In genomic region chr17:50100070-50100469, GRCm38 (mm10) we compare ENCODE assay signal across 25 mouse cellular contexts.
DNase-seq lines count a peak whose midpoint lies in the region; ATAC-seq lines count a peak whose summit lies in the region.
"Had no signal": no experiment of that assay in that cellular context is flagged by ENCODE, and none has a peak within 500 bp of the region (broad histone marks: within the 10 kb centered on the region; RNA-seq: fewer than 3 reads in every experiment).

No protein-coding gene starts in this region.

- H3K9me3 ChIP-seq in heart, embryonic 14.5 days (ENCODE audit: control insufficient read depth, low read length), result no peaks in the 10 kb centered on the region
- peaks cover under 1% of the 10 kb centered on the region; the same call in 1 of the 2 replicates for H3K9me3 ChIP-seq in heart, embryonic 12.5 days (replicated peaks)
- no peaks in the 10 kb centered on the region; the same call in 1 of the 2 replicates for H3K9me3 ChIP-seq in midbrain, embryonic 14.5 days (ENCODE audit: control insufficient read depth, low read length)
- H3K9me3 ChIP-seq in midbrain, embryonic 13.5 days, result peaks cover 3% of the 10 kb centered on the region; the same call in 1 of the 2 replicates
- H3K9me3 ChIP-seq in hindbrain, embryonic 16.5 days (ENCODE audit: control insufficient read depth, low read length), result no peaks in the 10 kb centered on the region
- peaks cover 3% of the 10 kb centered on the region; the same call in 1 of the 2 replicates for H3K9me3 ChIP-seq in midbrain, embryonic 16.5 days (replicated peaks; ENCODE audit: control insufficient read depth, low read length, poor library complexity, severe bottlenecking)
- H3K9me3 ChIP-seq: heart, embryonic 15.5 days had no signal

- no peaks in the 10 kb centered on the region for H3K36me3 ChIP-seq in heart, embryonic 14.5 days (ENCODE audit: control insufficient read depth, insufficient read depth, low read length)
- 0 out of 2 replicates have a peak, but pooled peaks cover 1% of the 10 kb centered on the region for H3K36me3 ChIP-seq in heart, embryonic 12.5 days
- H3K36me3 ChIP-seq in midbrain, embryonic 14.5 days (ENCODE audit: control insufficient read depth, insufficient read depth, low read length), result no peaks in the 10 kb centered on the region
- H3K36me3 ChIP-seq in midbrain, embryonic 13.5 days, result no peaks in the 10 kb centered on the region
- H3K36me3 ChIP-seq in hindbrain, embryonic 16.5 days (ENCODE audit: control insufficient read depth, insufficient read depth, low read length), result no peaks in the 10 kb centered on the region
- H3K36me3 ChIP-seq in midbrain, embryonic 16.5 days (ENCODE audit: control insufficient read depth, insufficient read depth, low read length), result no peaks in the 10 kb centered on the region
- H3K36me3 ChIP-seq: limb, embryonic 12.5 days had no signal

- peak overlapping the region; percentile 25; the same call in 1 of the 2 replicates for H3K9ac ChIP-seq in heart, embryonic 14.5 days (ENCODE audit: low read length)
- H3K9ac ChIP-seq in heart, embryonic 12.5 days, result no peak overlapping the region
- H3K9ac ChIP-seq in midbrain, embryonic 14.5 days (replicated peaks; ENCODE audit: low read length), result no peak overlapping the region
- no peak overlapping the region for H3K9ac ChIP-seq in midbrain, embryonic 13.5 days (replicated peaks)
- no peak overlapping the region for H3K9ac ChIP-seq in hindbrain, embryonic 16.5 days (ENCODE audit: low read depth, low read length)
- no peak overlapping the region for H3K9ac ChIP-seq in midbrain, embryonic 16.5 days (ENCODE audit: low read depth, low read length)
- H3K9ac ChIP-seq: heart, embryonic 15.5 days; limb, embryonic 12.5 days; liver, postnatal 0 days had no signal

- H3K4me3 ChIP-seq in heart, embryonic 14.5 days (ENCODE audit: control insufficient read depth in 1 of 2, insufficient read depth in 1 of 2, low read depth in 1 of 2, low read length in 2 of 2), result no peak overlapping the region
- no peak overlapping the region for H3K4me3 ChIP-seq in heart, embryonic 12.5 days
- H3K4me3 ChIP-seq in midbrain, embryonic 14.5 days (replicated peaks; ENCODE audit: low read depth, low read length), result no peak overlapping the region
- no peak overlapping the region for H3K4me3 ChIP-seq in midbrain, embryonic 13.5 days (replicated peaks)
- H3K4me3 ChIP-seq in hindbrain, embryonic 16.5 days (ENCODE audit: low read length), result no peak overlapping the region
- H3K4me3 ChIP-seq in midbrain, embryonic 16.5 days (ENCODE audit: low read depth, low read length), result no peak overlapping the region
- H3K4me3 ChIP-seq: heart, adult 2 months; heart, embryonic 15.5 days; limb, embryonic 12.5 days; myocyte had no signal

- 48% methylated on average over 12 of the region's 12 CpGs for WGBS in heart, embryonic 14.5 days
- WGBS in heart, embryonic 12.5 days, result 51% methylated on average over 12 of the region's 12 CpGs
- 59% methylated on average over 12 of the region's 12 CpGs for WGBS in midbrain, embryonic 14.5 days
- WGBS in midbrain, embryonic 13.5 days, result 70% methylated on average over 12 of the region's 12 CpGs
- WGBS in hindbrain, embryonic 16.5 days, result 60% methylated on average over 12 of the region's 12 CpGs
- 57% methylated on average over 12 of the region's 12 CpGs for WGBS in midbrain, embryonic 16.5 days

- H3K4me2 ChIP-seq in heart, embryonic 14.5 days (ENCODE audit: low read length), result peak overlapping the region; percentile 27; the same call in 1 of the 2 replicates
- no peak overlapping the region for H3K4me2 ChIP-seq in heart, embryonic 12.5 days
- peak overlapping the region; percentile 21; the same call in 1 of the 2 replicates for H3K4me2 ChIP-seq in midbrain, embryonic 14.5 days (ENCODE audit: low read length)
- no peak overlapping the region for H3K4me2 ChIP-seq in midbrain, embryonic 13.5 days (replicated peaks)
- peak overlapping the region; percentile 11; the same call in 1 of the 2 replicates for H3K4me2 ChIP-seq in hindbrain, embryonic 16.5 days (ENCODE audit: low read length)
- H3K4me2 ChIP-seq in midbrain, embryonic 16.5 days (ENCODE audit: low read length), result peak overlapping the region; percentile 16; the same call in 1 of the 2 replicates
- H3K4me2 ChIP-seq: heart, embryonic 15.5 days; limb, embryonic 12.5 days; liver, embryonic 11.5 days had no signal

- no peaks in the 10 kb centered on the region for H3K27me3 ChIP-seq in heart, embryonic 14.5 days (ENCODE audit: control insufficient read depth, insufficient read depth, low read length)
- no peaks in the 10 kb centered on the region for H3K27me3 ChIP-seq in heart, embryonic 12.5 days (replicated peaks)
- H3K27me3 ChIP-seq in midbrain, embryonic 14.5 days (ENCODE audit: control insufficient read depth, insufficient read depth, low read length), result no peaks in the 10 kb centered on the region
- no peaks in the 10 kb centered on the region for H3K27me3 ChIP-seq in midbrain, embryonic 13.5 days
- H3K27me3 ChIP-seq in hindbrain, embryonic 16.5 days (replicated peaks; ENCODE audit: control insufficient read depth, insufficient read depth, low read length), result no peaks in the 10 kb centered on the region
- H3K27me3 ChIP-seq in midbrain, embryonic 16.5 days (ENCODE audit: control insufficient read depth, insufficient read depth, low read depth, low read length), result no peaks in the 10 kb centered on the region
- H3K27me3 ChIP-seq: heart, embryonic 15.5 days; limb, embryonic 12.5 days had no signal

- H3K4me1 ChIP-seq in heart, embryonic 14.5 days (ENCODE audit: control insufficient read depth in 2 of 2, insufficient read depth in 2 of 2, low read length in 2 of 2), result peaks cover 0 to 5% of the 10 kb centered on the region in 2 experiments; a peak in 1 of 4 replicates
- H3K4me1 ChIP-seq in heart, embryonic 12.5 days (replicated peaks), result 0 out of 2 replicates have a peak, but pooled peaks cover 8% of the 10 kb centered on the region
- H3K4me1 ChIP-seq in midbrain, embryonic 14.5 days (ENCODE audit: control insufficient read depth, insufficient read depth, low read length), result no peaks in the 10 kb centered on the region
- peaks cover 10% of the 10 kb centered on the region for H3K4me1 ChIP-seq in midbrain, embryonic 13.5 days (replicated peaks)
- peaks cover 2% of the 10 kb centered on the region for H3K4me1 ChIP-seq in hindbrain, embryonic 16.5 days (ENCODE audit: control insufficient read depth, insufficient read depth, low read depth, low read length)
- H3K4me1 ChIP-seq in midbrain, embryonic 16.5 days (ENCODE audit: control insufficient read depth, insufficient read depth, low read length), result 0 out of 2 replicates have a peak, but pooled peaks cover 4% of the 10 kb centered on the region

- no peak for ATAC-seq in heart, embryonic 14.5 days (ENCODE audit: insufficient number of reproducible peaks, insufficient read depth, low FRiP score, low read depth)
- no peak for ATAC-seq in heart, embryonic 12.5 days (ENCODE audit: insufficient number of reproducible peaks, low FRiP score)
- no peak for ATAC-seq in midbrain, embryonic 14.5 days (ENCODE audit: low FRiP score, low TSS enrichment)
- no peak for ATAC-seq in midbrain, embryonic 13.5 days
- no peak for ATAC-seq in hindbrain, embryonic 16.5 days
- ATAC-seq in midbrain, embryonic 16.5 days, result peak; percentile 65; the same call in 1 of the 2 replicates
- no peak for ATAC-seq in inflammation-experienced regulatory T-cells, adult 6 months
- ATAC-seq: activated CD4-positive, CD25-positive, alpha-beta regulatory T cell, adult 4 months; intestine, embryonic 16.5 days; liver, postnatal 0 days; lung, postnatal 0 days had no signal

- DNase-seq in midbrain, embryonic 14.5 days, result no peak
- DNase-seq in adrenal gland, postnatal 10 days, result no peak
- DNase-seq: adrenal gland, adult 8-10 months; cerebellum, adult 9-10 months; gastrocnemius, postnatal 14 days; heart, adult 2 months; heart, postnatal 4 days; kidney, postnatal 4 days; liver, postnatal 0 days; right cerebral cortex, postnatal 14 days; thymus, postnatal 25 days had no signal

- no peak overlapping the region for H3K27ac ChIP-seq in heart, embryonic 14.5 days (replicated peaks in 1 of 2; ENCODE audit: control insufficient read depth in 1 of 2, insufficient read depth in 1 of 2, low read depth in 2 of 2, low read length in 2 of 2)
- no peak overlapping the region for H3K27ac ChIP-seq in heart, embryonic 12.5 days (ENCODE audit: poor library complexity, severe bottlenecking)
- H3K27ac ChIP-seq in midbrain, embryonic 14.5 days (replicated peaks; ENCODE audit: low read depth, low read length), result no peak overlapping the region; the same call in 1 of the 2 replicates
- no peak overlapping the region for H3K27ac ChIP-seq in midbrain, embryonic 13.5 days
- no peak overlapping the region for H3K27ac ChIP-seq in hindbrain, embryonic 16.5 days (ENCODE audit: low read depth, low read length)
- no peak overlapping the region; the same call in 1 of the 2 replicates for H3K27ac ChIP-seq in midbrain, embryonic 16.5 days (ENCODE audit: low read length)
- H3K27ac ChIP-seq: heart, adult 2 months; heart, embryonic 15.5 days; limb, embryonic 12.5 days; macrophage had no signal

Comparison
In these comparisons a context has a peak if more than half of its experiments do, and no peak if none do; other contexts are left out.
1. H3K4me2 ChIP-seq: peak in heart, embryonic 14.5 days (single experiment), midbrain, embryonic 14.5 days (single experiment), hindbrain, embryonic 16.5 days (single experiment) and midbrain, embryonic 16.5 days (single experiment); none in heart, embryonic 12.5 days (single experiment) and midbrain, embryonic 13.5 days (single experiment).